Mouse (Mus musculus) liver, embryonic 11.5 days (tissue): ENCODE data around the gene Rhbdl2. TPM values are rescaled to one million over a fixed set of nuclear protein-coding genes. Genes with fewer than 3 reads are reported as not detected.

Experiments used
- ATAC-seq: fragments of 200-750 bp; cut with Nextera tagmentation; replicated peaks from 2 replicates; pipeline ENCODE4 v1.8.0; 2017; ENCODE audit warnings: moderate number of reproducible peaks, mild to moderate bottlenecking, moderate TSS enrichment, moderate library complexity; ENCODE audit not compliant: low FRiP score
- DNase-seq: peaks from one replicate; pipeline ENCODE4 v3.0.0-alpha.2; 2017; ENCODE audit warnings: low spot score
- H3K27ac ChIP-seq: fragments of 300-500 bp; sonication (generic); 2 replicates; pipeline ENCODE4 v1.5.1; 2014; ENCODE audit warnings: mild to moderate bottlenecking, low read depth, low read length, control low read depth
- H3K27me3 ChIP-seq: fragments of 300-500 bp; sonication (generic); replicated peaks from 2 replicates; pipeline ENCODE4 v1.6.1; 2014; ENCODE audit warnings: low read length, mixed read lengths; ENCODE audit not compliant: control insufficient read depth, insufficient read depth
- H3K36me3 ChIP-seq: fragments of 300-500 bp; sonication (generic); 2 replicates; pipeline ENCODE4 v1.6.1; 2014; ENCODE audit warnings: mild to moderate bottlenecking, low read length, moderate library complexity, mixed read lengths; ENCODE audit not compliant: control insufficient read depth, insufficient read depth
- H3K4me1 ChIP-seq: fragments of 300-500 bp; sonication (generic); replicated peaks from 2 replicates; pipeline ENCODE4 v1.6.1; 2014; ENCODE audit warnings: low read length, mixed read lengths; ENCODE audit not compliant: control insufficient read depth, insufficient read depth
- H3K4me2 ChIP-seq: fragments of 300-500 bp; sonication (generic); 2 replicates; pipeline ENCODE4 v1.6.1; 2014; ENCODE audit warnings: mild to moderate bottlenecking, control low read depth, moderate library complexity
- H3K4me3 ChIP-seq: fragments of 300-500 bp; sonication (generic); 2 replicates; pipeline ENCODE4 v1.5.1; 2014; ENCODE audit warnings: low read depth, low read length, control low read depth
- H3K9ac ChIP-seq: fragments of 300-500 bp; sonication (generic); 2 replicates; pipeline ENCODE4 v1.6.1; 2014; ENCODE audit warnings: low read depth, low read length, control low read depth
- H3K9me3 ChIP-seq: fragments of 300-500 bp; sonication (generic); 2 replicates; pipeline ENCODE4 v1.6.1; 2016; ENCODE audit warnings: low read length, inconsistent platforms, mixed read lengths; ENCODE audit not compliant: control insufficient read depth
- WGBS: fragments of 180-500 bp; shearing (Covaris S2); extraction: QIAGEN DNeasy Blood & Tissue Kit; methylation state at CpG from one replicate; pipeline ENCODE4 v1.1.7; 2014; 5-methylcytosine and 5-hydroxymethylcytosine counted together
- polyA plus RNA-seq: library from polyadenylated mRNA; unstranded; fragments of >200 nt; fragmentation: Nextera tagmentation; extraction: Ambion mirVana; gene quantifications from 2 replicates; pipeline ENCODE4 v1.2.1, GENCODE M21; 2014

The Rhbdl2 gene
- polyA plus RNA-seq, 1 experiment from 2014 or later, result not detected

DNA sequence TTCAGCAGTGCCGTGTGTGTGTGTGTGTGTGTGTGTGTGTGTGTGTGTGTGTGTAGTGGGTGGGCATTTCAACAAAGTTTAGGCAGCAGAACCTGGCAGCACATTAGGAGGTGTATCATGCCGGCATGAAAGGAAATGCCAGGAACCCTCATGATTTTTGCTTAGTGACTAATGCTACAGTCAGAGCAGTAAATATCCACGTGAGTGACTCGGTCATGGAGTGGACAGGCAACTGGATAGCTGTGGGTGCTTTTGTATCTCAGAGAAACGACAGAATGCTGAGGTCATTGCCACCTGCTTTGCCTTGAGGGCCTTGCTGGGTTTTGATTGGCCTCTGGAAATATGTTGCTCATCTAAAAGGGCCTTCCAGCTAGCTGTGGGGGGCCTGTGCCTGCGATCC is 16.0 kb downstream of the Rhbdl2 start:
- Histone ChIP-seq H3K27ac (no peak overlapping the region), H3K4me1 (no peaks in the 10 kb centered on the region), H3K27me3 (no peaks in the 10 kb centered on the region), H3K9ac (no peak overlapping the region), H3K9me3 (no peaks in the 10 kb centered on the region), H3K36me3 (no peaks in the 10 kb centered on the region), H3K4me2 (no peak overlapping the region), H3K4me3 (no peak overlapping the region)
- 70% methylated on average over 6 of the region's 6 CpGs for WGBS
- ATAC-seq (no peak), DNase-seq (no peak)

DNA sequence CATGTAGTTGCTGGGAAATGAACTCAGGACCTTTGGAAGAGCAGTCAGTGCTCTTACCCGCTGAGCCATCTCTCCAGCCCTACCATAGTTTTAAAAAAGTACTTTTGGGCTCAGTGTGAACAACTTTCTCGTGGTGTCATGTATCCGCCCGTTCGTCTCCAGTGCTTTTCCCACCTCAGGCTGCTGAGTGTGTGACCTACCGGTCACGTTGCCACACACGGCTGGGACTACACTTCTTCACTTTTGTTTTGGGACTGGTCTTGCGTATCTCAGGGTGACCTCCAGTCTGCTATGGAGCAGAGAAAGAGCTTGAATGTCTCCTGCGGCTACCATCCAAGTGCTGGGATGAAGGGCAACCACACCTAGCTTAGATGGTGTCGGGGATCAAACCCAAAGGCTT is 20.6 kb downstream of the Rhbdl2 start:
- Histone ChIP-seq H3K36me3 (no peaks in the 10 kb centered on the region), H3K4me3 (no peak overlapping the region), H3K4me2 (no peak overlapping the region), H3K9me3 (no peaks in the 10 kb centered on the region), H3K27me3 (no peaks in the 10 kb centered on the region), H3K27ac (no peak overlapping the region), H3K9ac (no peak overlapping the region), H3K4me1 (no peaks in the 10 kb centered on the region)
- 88% methylated on average over 11 of the region's 11 CpGs for WGBS
- ATAC-seq (no peak), DNase-seq (no peak)

DNA sequence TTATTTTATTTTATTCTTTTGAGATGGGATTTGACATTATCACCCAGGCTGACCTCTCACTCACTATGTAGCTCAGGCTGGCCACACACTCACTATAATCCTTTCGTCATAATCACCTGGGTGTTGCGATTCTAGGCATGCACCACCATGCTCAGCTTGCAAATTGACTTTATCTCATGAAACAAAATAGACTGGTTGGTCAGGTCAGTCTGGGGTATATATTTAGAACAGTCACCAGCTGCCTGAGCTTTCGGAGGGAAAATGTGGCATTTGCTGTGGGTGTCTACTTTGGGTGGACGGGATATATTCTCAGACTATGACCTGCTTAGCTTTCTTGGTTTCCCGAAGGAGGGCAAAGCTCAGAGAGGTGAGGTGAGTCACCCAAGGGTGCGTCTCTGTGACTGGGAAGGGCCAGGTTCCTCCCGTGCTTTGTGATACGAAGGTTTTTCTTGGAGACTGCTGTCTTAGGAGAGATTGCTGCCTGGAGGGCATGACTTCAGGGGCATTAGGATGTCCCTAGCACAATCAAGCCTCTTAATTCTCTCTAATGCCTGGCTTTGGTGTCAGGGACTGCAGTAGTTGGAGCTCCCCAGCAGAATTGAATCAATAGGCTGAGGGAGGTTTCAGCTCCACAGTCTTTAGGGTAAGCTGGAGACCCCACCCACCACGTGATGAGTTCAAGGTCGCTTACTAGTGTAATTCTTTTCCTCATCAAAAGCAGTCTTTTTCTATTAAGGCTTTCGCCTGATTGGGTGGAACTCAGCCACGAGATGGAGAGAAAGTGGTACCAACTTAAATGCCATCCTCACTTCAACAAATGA is 23.0 kb downstream of the Rhbdl2 start:
- Histone ChIP-seq H3K36me3 (no peaks in the 10 kb centered on the region), H3K27me3 (no peaks in the 10 kb centered on the region), H3K4me3 (no peak overlapping the region), H3K4me2 (no peak overlapping the region), H3K4me1 (no peaks in the 10 kb centered on the region), H3K9me3 (no peaks in the 10 kb centered on the region), H3K9ac (no peak overlapping the region), H3K27ac (no peak overlapping the region)
- DNase-seq, result no peak
- no peak for ATAC-seq
- WGBS, result 77% methylated on average over 12 of the region's 12 CpGs

DNA sequence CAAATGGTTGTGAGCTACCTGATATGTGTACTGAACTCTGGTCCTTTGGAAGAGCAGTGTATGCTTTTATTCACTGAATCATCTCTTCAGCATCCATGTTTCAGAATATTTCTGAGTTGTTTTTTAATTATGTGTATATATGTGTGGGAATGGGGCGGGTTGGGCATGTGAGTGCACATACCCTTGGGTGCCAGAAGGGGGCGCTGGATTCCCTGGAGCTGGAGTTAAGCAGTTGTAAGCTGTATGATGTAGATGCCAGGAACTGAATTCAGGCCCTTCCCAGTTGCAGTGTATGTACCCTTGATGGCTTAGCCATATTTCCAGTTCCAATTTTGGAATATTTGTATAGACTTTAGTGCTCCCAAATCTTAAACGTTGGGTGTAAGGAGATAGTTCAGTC is 24.9 kb downstream of the Rhbdl2 start:
- 67% methylated on average over 3 of the region's 3 CpGs for WGBS
- no peak overlapping the region for H3K9ac ChIP-seq
- H3K27ac ChIP-seq, result no peak overlapping the region
- H3K36me3 ChIP-seq, result no peaks in the 10 kb centered on the region
- no peak for ATAC-seq
- no peak overlapping the region for H3K4me2 ChIP-seq
- no peak for DNase-seq
- no peaks in the 10 kb centered on the region for H3K4me1 ChIP-seq
- H3K9me3 ChIP-seq, result no peaks in the 10 kb centered on the region
- H3K4me3 ChIP-seq, result no peak overlapping the region
- H3K27me3 ChIP-seq, result no peaks in the 10 kb centered on the region

DNA sequence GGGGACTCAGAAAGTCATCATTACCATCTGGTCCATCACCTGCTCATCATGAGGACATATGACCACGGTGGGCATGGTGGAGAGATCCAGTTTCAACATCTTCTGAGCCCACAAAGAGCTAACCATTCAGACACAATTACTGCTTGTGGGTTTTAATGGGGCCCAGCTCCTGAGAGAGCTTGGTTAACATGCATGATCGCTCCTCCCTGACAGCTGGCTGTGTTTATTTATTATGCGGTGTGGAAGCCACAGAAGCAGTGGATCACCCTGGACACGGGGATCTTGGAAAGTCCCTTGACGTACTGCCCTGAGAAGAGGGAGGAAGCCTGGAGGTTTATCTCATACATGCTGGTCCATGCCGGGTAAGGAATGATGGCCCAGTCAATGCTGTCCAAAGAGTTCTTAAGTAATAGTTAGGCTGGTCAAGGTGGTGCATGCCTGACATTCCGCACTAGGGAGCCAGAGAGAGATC is 26.4 kb downstream of the Rhbdl2 start:
- no peak for ATAC-seq
- DNase-seq, result no peak
- no peaks in the 10 kb centered on the region for H3K9me3 ChIP-seq
- H3K36me3 ChIP-seq, result no peaks in the 10 kb centered on the region
- 71% methylated on average over 7 of the region's 7 CpGs for WGBS
- H3K27ac ChIP-seq, result no peak overlapping the region
- H3K4me2 ChIP-seq, result no peak overlapping the region
- no peak overlapping the region for H3K9ac ChIP-seq
- no peak overlapping the region for H3K4me3 ChIP-seq
- no peaks in the 10 kb centered on the region for H3K4me1 ChIP-seq
- H3K27me3 ChIP-seq, result no peaks in the 10 kb centered on the region

DNA sequence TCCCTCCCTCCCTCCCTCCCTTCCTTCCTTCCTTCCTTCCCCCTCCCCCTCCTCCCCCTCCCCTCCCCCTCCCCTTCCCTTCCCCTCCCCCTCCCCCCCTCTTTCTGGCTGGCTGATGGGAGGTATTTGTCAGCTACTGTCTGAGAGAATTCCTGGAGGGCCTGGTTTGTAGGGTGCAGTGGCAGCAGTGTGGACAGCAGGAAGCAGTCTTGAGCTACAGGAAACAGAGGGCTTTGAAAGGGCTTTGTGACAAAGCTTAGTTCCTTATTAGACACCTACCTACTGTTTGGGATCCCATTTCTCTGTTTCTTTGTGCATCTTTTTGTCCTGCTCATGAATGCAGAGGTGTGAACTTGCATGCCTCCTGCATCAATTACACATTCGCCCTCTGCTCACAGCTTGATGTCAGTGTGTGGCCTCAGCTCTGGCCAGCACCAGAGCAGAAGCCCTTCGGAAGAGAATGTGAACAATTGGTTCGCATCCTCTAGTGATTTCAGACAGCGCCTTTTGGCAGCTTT is 31.5 kb downstream of the Rhbdl2 start:
- no peaks in the 10 kb centered on the region for H3K4me1 ChIP-seq
- DNase-seq (no peak), ATAC-seq (no peak)
- no peaks in the 10 kb centered on the region for H3K27me3 ChIP-seq
- H3K27ac ChIP-seq, result no peak overlapping the region
- no peak overlapping the region for H3K9ac ChIP-seq
- H3K4me3 ChIP-seq, result no peak overlapping the region
- no peaks in the 10 kb centered on the region for H3K36me3 ChIP-seq
- no peak overlapping the region for H3K4me2 ChIP-seq
- H3K9me3 ChIP-seq, result no peaks in the 10 kb centered on the region
- WGBS, result 48% methylated on average over 4 of the region's 4 CpGs

DNA sequence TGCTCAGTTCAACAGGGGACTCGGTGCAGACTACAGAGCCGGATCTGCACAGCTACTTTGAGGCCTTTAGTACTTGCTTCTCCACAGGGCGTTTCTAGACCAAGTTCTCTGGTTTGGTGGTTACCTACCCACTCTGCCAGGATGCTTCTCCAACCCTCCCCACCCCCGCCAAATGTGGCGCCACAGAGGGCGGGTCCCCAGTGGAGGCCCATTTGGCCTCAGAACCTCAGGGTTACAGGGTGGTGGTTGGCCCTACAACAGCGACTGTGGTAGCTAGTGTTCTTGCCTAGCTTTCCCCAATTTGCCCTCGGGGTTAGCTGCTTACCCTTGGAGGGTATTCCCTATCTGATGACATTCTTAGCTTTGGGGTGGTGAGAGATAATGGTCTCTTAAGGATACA is 54.5 kb downstream of the Rhbdl2 start:
- Histone ChIP-seq H3K4me1 (no peaks in the 10 kb centered on the region), H3K4me3 (no peak overlapping the region), H3K36me3 (no peaks in the 10 kb centered on the region), H3K27me3 (no peaks in the 10 kb centered on the region), H3K27ac (no peak overlapping the region), H3K9me3 (peaks cover 2% of the 10 kb centered on the region), H3K4me2 (no peak overlapping the region), H3K9ac (no peak overlapping the region)
- ATAC-seq (no peak), DNase-seq (no peak)
- 75% methylated on average over 8 of the region's 8 CpGs for WGBS

DNA sequence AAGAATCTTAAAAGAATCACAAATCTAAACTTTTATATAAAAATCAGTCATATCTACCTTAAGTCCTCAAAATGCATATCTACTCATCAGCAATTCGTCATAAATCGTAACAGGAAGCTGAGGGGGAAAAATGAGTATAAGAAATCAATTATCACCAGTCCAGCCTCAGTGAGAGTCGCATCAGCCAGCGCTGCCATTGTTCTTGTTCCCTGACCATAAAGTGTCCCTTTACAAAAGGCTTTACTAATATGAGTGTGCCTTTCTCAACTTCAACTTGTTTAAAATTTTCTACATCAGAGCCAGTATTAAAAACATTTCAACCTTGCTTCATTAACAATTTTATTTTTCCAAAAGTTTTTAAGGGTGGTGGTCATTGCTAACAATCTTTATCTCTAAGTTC is 69.2 kb downstream of the Rhbdl2 start:
- no peak overlapping the region for H3K4me2 ChIP-seq
- no peak overlapping the region for H3K4me3 ChIP-seq
- no peak overlapping the region for H3K27ac ChIP-seq
- H3K9me3 ChIP-seq, result no peaks in the 10 kb centered on the region
- no peaks in the 10 kb centered on the region for H3K4me1 ChIP-seq
- no peaks in the 10 kb centered on the region for H3K27me3 ChIP-seq
- 67% methylated on average over 4 of the region's 4 CpGs for WGBS
- H3K36me3 ChIP-seq, result no peaks in the 10 kb centered on the region
- ATAC-seq, result no peak
- H3K9ac ChIP-seq, result no peak overlapping the region
- DNase-seq, result no peak

DNA sequence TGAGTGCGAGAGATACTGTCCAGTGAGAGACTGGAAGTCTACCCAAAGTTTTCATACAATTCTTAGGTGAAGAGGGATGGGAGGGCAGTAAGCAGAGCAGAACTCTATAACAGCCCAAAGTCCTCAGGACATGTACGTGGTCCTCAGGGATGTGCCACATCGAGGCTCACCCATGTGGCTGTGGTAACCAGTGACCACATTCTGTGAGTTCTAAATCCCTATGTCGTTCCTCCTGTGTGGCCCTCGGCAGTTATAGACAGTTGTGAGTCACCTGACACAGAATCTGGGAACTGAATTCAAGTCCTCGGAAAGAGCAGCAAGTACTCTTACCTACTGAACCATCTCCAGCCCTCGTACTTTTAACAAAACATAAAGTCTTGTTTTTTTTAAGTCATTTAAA is 70.4 kb downstream of the Rhbdl2 start:
- Histone ChIP-seq H3K9me3 (no peaks in the 10 kb centered on the region), H3K4me3 (no peak overlapping the region), H3K36me3 (no peaks in the 10 kb centered on the region), H3K9ac (no peak overlapping the region), H3K27me3 (no peaks in the 10 kb centered on the region), H3K27ac (no peak overlapping the region), H3K4me1 (no peaks in the 10 kb centered on the region), H3K4me2 (no peak overlapping the region)
- 82% methylated on average over 7 of the region's 7 CpGs for WGBS
- no peak for ATAC-seq
- no peak for DNase-seq
